Mouse (Mus musculus) hindlimb bud, embryonic 11.5 days (tissue): ENCODE data around the gene Prmt3.
A peak's percentile ranks its signal among the peaks of the same experiment; 100 is the strongest.

Source experiments
- DNase-seq: peaks from one replicate; pipeline ENCODE4 v3.0.0-alpha.2; 2012; ENCODE audit warnings: low read depth, low spot score; ENCODE audit errors: extremely low spot score

The Prmt3 gene

GRCm38 (mm10) chr7:49778114-49778901 is at the start of gene Prmt3:
TSS of gene Prmt3 (plus strand) at chr7:49778346.
- DNase-seq, result peak; percentile 80

- no peak for DNase-seq
Measured at GRCm38 (mm10) chr7:49734342-49734741, 43.8 kb upstream of the Prmt3 start.

DNA sequence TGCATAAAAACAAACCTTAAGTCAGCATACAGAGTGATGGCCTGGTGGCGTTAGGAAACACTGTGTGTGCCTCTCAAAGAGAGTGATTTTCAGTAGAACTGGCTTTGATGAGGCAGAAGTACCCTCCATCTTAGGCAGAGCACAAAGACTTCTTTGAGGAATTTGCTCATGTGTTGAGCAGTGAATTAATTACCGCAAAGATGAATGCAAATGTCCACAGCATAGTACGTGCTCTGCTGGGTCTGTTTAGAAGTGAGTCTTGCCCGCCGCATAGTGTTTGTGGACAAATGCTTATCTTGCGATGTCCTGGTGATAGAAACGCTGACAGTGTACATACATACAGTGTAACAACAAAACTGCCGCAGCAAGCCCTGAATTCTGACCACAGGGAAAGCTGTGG is 38.7 kb upstream of the Prmt3 start:
- no peak for DNase-seq

DNA sequence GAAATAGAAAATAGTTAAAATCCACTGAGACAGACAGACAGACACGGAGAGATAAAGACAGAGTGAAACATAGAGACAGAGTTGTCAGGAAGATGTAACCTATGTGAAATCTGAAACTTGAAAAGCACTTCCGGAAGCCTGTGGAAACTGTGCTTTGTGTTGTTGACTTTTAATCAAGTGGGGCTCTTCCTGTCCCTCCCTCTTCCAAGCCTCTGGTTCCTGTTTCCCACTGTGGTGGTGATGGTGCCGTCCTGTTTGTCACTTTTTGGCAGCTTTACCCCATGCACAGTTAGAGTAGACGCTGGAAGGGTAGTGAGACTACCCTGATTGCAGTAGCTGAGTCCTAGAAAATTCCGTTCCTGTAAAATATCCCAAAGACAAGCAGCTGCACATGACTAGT is 36.7 kb upstream of the Prmt3 start:
- DNase-seq, result no peak

DNA sequence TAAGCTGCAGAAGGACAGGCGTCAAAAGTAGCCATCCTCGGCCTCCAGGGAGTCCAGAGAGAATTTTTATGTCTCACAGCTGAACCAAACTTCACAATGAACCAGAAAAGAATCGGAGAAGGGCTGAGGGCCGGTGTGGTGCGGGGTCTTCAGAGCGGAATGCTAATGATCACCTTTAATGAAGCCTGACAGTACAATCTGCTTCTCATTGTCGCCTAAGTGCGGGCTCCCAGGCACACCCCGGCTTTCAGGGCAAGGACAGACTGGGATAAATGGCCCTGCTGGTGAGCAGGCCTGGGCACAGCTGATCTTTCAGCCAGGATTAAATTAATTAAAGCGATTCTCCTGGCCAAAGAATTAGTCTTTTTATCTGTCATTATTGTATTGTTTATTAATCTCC is 36.2 kb upstream of the Prmt3 start:
- DNase-seq, result no peak

DNA sequence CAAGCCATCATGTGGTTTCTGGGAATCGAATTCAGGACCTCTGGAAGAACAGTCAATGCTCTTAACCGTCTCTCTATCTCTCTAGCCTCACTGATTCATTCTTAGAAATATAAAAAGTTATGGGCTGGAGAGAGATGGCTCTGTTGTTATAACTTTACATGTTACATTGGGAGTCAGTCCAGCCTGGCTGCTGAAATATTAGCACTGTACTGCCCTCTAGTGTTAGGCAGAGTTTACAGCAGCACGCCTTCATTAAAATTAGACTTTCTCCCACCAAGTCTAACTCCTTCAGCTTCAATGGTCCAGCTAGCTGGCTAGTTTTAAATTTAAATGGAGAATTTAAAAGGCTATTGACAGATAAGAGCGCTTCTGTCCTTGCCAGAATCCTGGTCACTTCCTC is 27.0 kb upstream of the Prmt3 start:
- no peak for DNase-seq

DNA sequence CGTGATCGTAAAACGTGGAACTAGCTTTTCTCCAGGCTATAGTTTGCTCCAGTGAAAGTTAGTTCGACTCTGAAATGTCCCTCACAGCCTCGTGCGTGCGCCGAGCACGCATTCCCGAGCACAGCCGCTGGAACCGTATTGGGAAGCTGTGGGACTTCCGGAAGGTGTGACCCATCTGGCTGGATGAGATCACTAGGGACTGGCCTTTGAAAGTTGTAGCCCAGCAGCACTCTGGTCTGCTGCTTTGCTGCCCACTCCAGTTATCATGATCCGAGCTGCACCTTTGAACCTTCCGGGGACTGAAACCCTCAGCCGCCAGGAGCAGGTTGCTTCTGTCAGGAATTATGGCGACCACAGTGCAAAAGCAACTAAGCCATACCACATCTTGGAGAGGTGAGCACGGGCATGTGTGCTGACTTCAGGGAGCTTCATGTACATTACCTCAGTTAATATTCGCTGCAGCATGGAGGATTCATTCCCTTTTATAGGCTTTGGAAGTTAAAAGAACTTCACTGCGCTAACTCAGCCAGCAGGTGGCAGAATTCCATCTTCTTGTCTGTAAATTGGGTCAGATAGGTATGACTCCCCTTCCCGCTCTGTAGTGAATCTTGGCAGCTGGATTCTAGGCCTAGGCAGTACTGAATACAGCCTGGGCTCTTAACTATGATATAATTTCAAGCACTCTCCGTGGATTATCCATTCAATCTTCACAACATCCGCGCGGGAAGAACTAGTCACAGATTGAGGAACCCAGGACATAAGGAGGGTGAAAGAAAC is 25.2 kb upstream of the Prmt3 start:
- DNase-seq, result peak; percentile 54

GRCm38 (mm10) chr7:49754767-49755166 is 23.4 kb upstream of the Prmt3 start:
- no peak for DNase-seq

DNA sequence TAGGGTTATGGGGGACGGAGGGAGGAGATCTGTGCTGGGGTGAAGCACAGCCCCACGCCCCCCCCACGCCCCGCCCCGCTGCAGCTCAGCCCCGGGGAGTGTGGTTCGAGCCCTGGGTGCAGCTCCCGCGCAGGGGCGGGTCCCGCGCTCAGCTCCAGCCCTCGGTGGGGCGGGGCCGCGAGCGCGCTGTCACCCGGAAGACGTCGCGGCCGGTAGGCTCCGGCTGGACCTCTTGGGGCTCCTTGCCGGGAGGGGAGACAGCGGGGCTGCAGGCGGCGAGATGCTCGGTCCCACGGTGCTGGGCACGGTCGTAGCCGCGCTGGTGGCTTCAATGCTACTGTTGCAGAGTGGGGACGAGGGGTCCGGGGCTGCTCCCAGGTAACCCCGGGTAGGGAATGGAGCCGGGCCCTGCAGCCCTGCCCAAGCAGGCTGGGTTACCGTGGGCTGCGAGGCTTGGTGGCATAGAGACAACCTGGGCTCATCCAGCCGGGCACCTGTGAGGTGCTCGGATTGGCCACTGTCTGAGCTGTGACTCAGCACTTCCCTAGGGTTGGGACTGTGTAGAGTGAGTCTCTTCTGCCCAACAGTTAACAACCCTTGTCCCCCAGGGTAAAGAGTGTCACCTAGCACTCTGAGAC is 19.1 kb upstream of the Prmt3 start, which contains the start of gene Htatip2:
Gene Htatip2 (plus strand): TSS at position 182 of the 638 bp plus-strand sequence.
- no peak for DNase-seq

- no peak for DNase-seq
Measured at GRCm38 (mm10) chr7:49762605-49763004, 15.5 kb upstream of the Prmt3 start.

DNA sequence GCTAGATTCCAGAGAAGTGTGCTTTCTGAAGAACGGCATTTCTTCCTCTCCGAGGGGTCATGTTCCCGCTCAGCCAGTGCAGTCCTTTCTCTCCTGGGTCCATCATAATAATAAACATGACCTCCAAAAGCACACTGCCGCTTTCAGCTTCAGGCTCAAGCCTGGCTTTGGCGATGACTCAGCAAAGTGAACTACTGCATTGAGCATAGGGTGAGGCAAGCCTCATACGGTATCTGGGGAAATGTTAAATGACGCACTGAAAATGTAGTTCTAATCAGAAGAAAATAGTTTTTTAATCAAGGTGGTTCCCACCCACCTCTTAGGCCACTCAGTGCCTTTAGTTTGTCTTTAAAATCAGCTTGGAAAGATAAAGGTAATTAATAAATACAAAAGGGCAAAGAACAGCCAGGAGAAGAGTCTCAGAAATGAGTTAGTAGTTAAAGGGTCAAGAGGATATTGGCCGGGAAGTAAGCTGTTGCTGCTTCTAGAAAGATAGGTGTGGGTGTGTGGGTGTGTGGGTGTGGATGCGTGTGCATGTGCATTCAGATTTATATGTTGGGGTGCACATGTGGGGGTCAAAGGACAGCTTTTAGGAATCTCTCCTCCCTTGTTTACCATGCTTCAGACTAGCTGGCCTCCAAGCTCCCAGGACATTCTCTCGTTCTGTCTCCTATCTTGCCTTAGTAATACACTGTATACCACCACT is 14.0 kb upstream of the Prmt3 start:
- DNase-seq, result no peak

DNA sequence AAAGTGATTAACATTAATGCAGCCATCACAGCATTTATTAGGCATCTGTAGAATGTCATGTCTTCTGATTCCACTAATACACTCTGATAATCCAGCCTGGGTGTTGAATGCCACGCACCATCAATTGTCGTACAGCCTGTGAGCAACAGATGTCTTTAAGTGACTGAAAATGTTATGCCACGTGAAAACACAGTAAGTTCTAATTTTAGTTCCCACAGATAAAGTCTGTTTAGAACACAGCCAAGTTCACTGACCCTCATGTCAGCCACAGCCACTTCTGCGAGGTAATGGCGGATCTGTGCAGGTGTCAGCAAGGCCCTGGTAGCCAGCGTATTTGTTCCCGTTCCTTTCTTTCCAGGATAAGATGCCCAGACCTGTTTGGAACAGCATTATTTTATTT is 12.0 kb upstream of the Prmt3 start:
- no peak for DNase-seq

DNA sequence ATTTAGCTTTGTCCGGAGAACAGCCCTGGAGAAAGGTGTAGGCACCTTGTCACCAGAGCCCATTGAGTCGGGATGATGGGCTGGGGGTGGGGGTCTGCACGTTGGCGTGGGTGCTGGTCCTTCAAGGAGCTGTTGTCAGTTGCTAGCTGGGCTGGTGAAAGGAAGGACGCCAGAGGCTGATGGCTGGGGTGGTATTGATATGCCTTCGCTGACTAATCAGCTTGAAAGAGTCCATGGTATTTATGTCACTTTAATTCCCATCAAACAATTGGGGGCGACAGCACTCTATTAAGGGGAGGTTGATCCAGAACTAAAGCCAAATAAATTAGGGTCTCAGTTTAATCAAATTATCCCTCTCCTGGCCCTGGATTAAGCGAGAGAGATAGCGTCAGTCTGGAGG is 9.6 kb upstream of the Prmt3 start:
- DNase-seq, result no peak

- DNase-seq, result no peak
Measured at GRCm38 (mm10) chr7:49774396-49774795, 3.8 kb upstream of the Prmt3 start.

- DNase-seq, result no peak
Measured at GRCm38 (mm10) chr7:49777585-49777984, 561 bp upstream of the Prmt3 start.

- DNase-seq, result no peak
Measured at GRCm38 (mm10) chr7:49778904-49779615, 914 bp downstream of the Prmt3 start.

DNA sequence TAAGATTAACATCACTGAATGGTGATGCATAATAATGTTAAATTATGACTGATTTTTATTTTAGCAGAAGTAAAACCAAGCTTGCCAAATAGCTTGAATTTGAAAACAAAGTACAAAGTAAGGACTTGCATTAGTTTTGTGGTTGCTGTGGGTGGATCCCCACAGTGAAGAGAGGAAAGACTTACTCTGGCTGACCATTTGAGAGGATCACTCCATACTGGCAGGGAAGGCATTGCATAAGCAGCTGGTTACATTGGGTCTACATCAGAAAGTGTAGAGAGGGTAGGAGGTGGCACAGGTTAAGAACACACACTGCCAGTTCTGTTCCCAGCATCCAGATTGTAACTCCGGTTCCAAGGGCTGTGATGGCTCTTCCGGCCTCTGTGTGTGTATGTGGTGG is 4.9 kb downstream of the Prmt3 start:
- no peak for DNase-seq

DNA sequence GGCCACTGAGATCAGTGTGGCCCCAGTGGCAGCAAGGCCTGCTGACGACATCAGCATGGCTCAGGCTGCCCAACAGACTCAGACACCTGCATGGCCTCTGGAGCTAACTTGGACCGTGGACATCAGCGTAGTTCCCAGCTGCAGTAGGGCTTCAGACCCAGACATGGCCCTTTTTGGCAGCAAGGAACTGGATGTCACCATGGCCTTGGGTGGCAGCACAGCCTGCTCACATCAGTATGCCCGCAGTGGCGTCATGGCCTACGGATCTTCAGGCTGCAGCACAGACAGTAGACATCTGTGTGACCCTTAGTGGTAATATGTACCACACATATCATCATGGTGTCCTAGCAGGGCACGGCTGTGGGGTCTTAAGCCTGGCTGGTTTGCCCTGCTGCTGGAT is 7.0 kb downstream of the Prmt3 start:
- no peak for DNase-seq

- peak; percentile 28 for DNase-seq
Measured at GRCm38 (mm10) chr7:49786618-49787382, 8.7 kb downstream of the Prmt3 start.

- no peak for DNase-seq
Measured at GRCm38 (mm10) chr7:49787383-49787645, 9.2 kb downstream of the Prmt3 start.
